Mouse (Mus musculus): ENCODE results near the gene Vkorc1. TPM values are rescaled to one million over a fixed set of nuclear protein-coding genes. Genes with fewer than 3 reads are reported as not detected.

Vkorc1 gene
- polyA plus RNA-seq, 1 experiment from 2014 or later = 513 TPM

GRCm38 (mm10) chr7:127887781-127888180, 7.6 kb downstream of the Vkorc1 start:
- H3K27me3 ChIP-seq (ENCODE audit: insufficient read depth, low read length) = no peaks in the 10 kb centered on the region
- peaks cover 53% of the 10 kb centered on the region for H3K36me3 ChIP-seq (replicated peaks; ENCODE audit: insufficient read depth, low read length)
- no peak overlapping the region for H3K4me2 ChIP-seq (ENCODE audit: low read depth, low read length)
- TF ChIP-seq EP300 (IDR thresholded peaks at IDR 0.05; ENCODE audit: low read depth) (no peak), CTCF (IDR thresholded peaks at IDR 0.05; ENCODE audit: low read depth) (no peak)
- H3K4me1 ChIP-seq (ENCODE audit: insufficient read depth) = peaks cover 5% of the 10 kb centered on the region; the same call in 1 of the 2 replicates
- H3K4me3 ChIP-seq (ENCODE audit: low read depth, low read length) = no peak overlapping the region
- DNase-seq = no peak
- no peak overlapping the region for H3K27ac ChIP-seq (ENCODE audit: low read depth)
- no peaks in the 10 kb centered on the region for H3K9me3 ChIP-seq (ENCODE audit: low read length)
- H3K9ac ChIP-seq (replicated peaks) = no peak overlapping the region
- no peak for ATAC-seq
- 78% methylated on average over 3 of the region's 3 CpGs for whole genome bisulfite sequencing (ENCODE audit: insufficient replicate concordance)

DNA sequence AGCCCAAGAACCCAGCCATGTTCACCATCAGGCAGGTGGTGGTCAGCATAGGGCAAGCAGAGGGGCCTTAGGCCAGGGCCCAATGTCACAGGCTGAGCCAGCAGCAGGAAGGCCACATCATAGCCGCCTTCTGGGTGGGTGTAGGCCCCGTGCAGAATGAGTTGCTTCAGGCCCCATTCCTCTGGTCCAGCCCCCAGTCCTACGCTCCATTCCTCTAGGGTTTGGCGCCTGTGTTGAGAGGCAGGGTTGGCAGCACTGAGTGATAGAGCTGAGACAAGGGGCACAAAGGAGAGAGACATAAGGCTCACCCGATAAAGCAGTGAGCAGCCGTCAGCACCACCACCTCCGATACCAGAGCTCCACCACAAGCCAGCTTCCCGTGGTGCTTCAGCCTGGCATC, 8.2 kb downstream of the Vkorc1 start:
- WGBS (ENCODE audit: insufficient replicate concordance) = 80% methylated on average over 8 of the region's 8 CpGs
- Histone ChIP-seq H3K4me1 (ENCODE audit: insufficient read depth) (peaks cover 5% of the 10 kb centered on the region; the same call in 1 of the 2 replicates), H3K9ac (replicated peaks) (no peak overlapping the region), H3K4me3 (ENCODE audit: low read depth, low read length) (no peak overlapping the region), H3K27me3 (ENCODE audit: insufficient read depth, low read length) (no peaks in the 10 kb centered on the region), H3K9me3 (ENCODE audit: low read length) (no peaks in the 10 kb centered on the region), H3K4me2 (ENCODE audit: low read depth, low read length) (no peak overlapping the region), H3K36me3 (replicated peaks; ENCODE audit: insufficient read depth, low read length) (peaks cover 55% of the 10 kb centered on the region), H3K27ac (ENCODE audit: low read depth) (no peak overlapping the region)
- ATAC-seq (no peak), DNase-seq (no peak)
- no peak for TF ChIP-seq EP300 (IDR thresholded peaks at IDR 0.05; ENCODE audit: low read depth)

GRCm38 (mm10) chr7:127886551-127886950, 8.9 kb downstream of the Vkorc1 start:
- DNase-seq (no peak), ATAC-seq (no peak)
- Histone ChIP-seq H3K4me2 (ENCODE audit: low read depth, low read length) (no peak overlapping the region), H3K9me3 (ENCODE audit: low read length) (no peaks in the 10 kb centered on the region), H3K4me1 (ENCODE audit: insufficient read depth) (peaks cover 5% of the 10 kb centered on the region; the same call in 1 of the 2 replicates), H3K36me3 (replicated peaks; ENCODE audit: insufficient read depth, low read length) (peaks cover 62% of the 10 kb centered on the region), H3K27me3 (ENCODE audit: insufficient read depth, low read length) (no peaks in the 10 kb centered on the region), H3K4me3 (ENCODE audit: low read depth, low read length) (no peak overlapping the region), H3K27ac (ENCODE audit: low read depth) (no peak overlapping the region), H3K9ac (replicated peaks) (no peak overlapping the region; the same call in 1 of the 2 replicates)
- TF ChIP-seq CTCF (IDR thresholded peaks at IDR 0.05; ENCODE audit: low read depth) (no peak), EP300 (IDR thresholded peaks at IDR 0.05; ENCODE audit: low read depth) (no peak)
- 84% methylated on average over 6 of the region's 6 CpGs for WGBS (ENCODE audit: insufficient replicate concordance)

- no peaks in the 10 kb centered on the region for H3K9me3 ChIP-seq (ENCODE audit: low read length)
- no peak overlapping the region for H3K4me2 ChIP-seq (ENCODE audit: low read depth, low read length)
- H3K9ac ChIP-seq (replicated peaks) = no peak overlapping the region
- no peak for DNase-seq
- H3K4me1 ChIP-seq (ENCODE audit: insufficient read depth) = peaks cover 5% of the 10 kb centered on the region; the same call in 1 of the 2 replicates
- no peak overlapping the region for H3K4me3 ChIP-seq (ENCODE audit: low read depth, low read length)
- no peak for ATAC-seq
- TF ChIP-seq EP300 (IDR thresholded peaks at IDR 0.05; ENCODE audit: low read depth) = no peak
- TF ChIP-seq CTCF (IDR thresholded peaks at IDR 0.05; ENCODE audit: low read depth) = no peak
- H3K36me3 ChIP-seq (replicated peaks; ENCODE audit: insufficient read depth, low read length) = peaks cover 68% of the 10 kb centered on the region
- no peak overlapping the region for H3K27ac ChIP-seq (ENCODE audit: low read depth)
- 50% methylated on average over 6 of the region's 6 CpGs for WGBS (ENCODE audit: insufficient replicate concordance)
- no peaks in the 10 kb centered on the region for H3K27me3 ChIP-seq (ENCODE audit: insufficient read depth, low read length)
Measured at GRCm38 (mm10) chr7:127885951-127886350, 9.5 kb downstream of the Vkorc1 start.

DNA sequence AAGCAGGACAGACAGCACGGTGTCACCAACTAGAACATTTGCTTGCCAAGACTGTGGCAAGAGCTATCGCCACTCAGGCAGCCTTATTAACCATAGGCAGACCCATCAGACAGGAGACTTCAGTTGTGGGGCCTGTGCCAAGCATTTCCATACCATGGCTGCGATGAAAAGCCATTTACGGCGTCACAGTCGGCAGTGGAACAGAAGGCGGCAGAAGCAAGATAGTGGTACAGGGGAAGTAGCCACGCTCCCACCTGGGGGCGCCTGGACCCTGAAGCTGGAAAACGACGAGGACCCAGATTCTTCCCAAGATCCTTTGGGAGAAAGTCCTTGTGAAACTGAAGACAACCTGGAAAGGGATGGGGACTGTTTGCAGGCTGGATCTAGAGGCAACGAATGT, 15.0 kb downstream of the Vkorc1 start:
- peaks cover 67% of the 10 kb centered on the region for H3K36me3 ChIP-seq (replicated peaks; ENCODE audit: insufficient read depth, low read length)
- no peak overlapping the region for H3K9ac ChIP-seq (replicated peaks)
- no peak overlapping the region for H3K4me3 ChIP-seq (ENCODE audit: low read depth, low read length)
- TF ChIP-seq EP300 (IDR thresholded peaks at IDR 0.05; ENCODE audit: low read depth) = no peak
- no peak for TF ChIP-seq CTCF (IDR thresholded peaks at IDR 0.05; ENCODE audit: low read depth)
- WGBS (ENCODE audit: insufficient replicate concordance) = 86% methylated on average over 12 of the region's 12 CpGs
- H3K4me2 ChIP-seq (ENCODE audit: low read depth, low read length) = no peak overlapping the region
- DNase-seq = no peak
- H3K4me1 ChIP-seq (ENCODE audit: insufficient read depth) = peaks cover 13% of the 10 kb centered on the region
- H3K27ac ChIP-seq (ENCODE audit: low read depth) = no peak overlapping the region
- no peaks in the 10 kb centered on the region for H3K27me3 ChIP-seq (ENCODE audit: insufficient read depth, low read length)
- no peak for ATAC-seq
- H3K9me3 ChIP-seq (ENCODE audit: low read length) = no peaks in the 10 kb centered on the region; the same call in 1 of the 2 replicates

DNA sequence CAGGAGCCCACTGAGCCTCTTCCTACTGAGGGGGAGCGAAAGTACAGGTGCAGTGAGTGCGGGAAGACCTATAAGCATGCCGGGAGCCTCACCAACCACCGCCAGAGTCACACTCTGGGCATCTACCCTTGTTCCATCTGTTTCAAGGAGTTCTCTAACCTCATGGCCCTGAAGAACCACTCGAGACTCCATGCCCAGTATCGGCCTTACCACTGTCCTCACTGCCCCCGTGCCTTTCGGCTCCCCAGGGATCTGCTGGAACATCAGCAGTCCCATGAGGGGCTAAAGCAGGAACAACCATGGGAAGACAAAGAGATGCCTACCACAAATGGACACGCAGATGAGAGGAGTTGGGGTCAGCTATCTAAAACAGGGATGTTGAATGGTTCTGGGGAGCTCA, 16.1 kb downstream of the Vkorc1 start:
- Histone ChIP-seq H3K9me3 (ENCODE audit: low read length) (no peaks in the 10 kb centered on the region; the same call in 1 of the 2 replicates), H3K27ac (ENCODE audit: low read depth) (no peak overlapping the region), H3K36me3 (replicated peaks; ENCODE audit: insufficient read depth, low read length) (peaks cover 59% of the 10 kb centered on the region), H3K27me3 (ENCODE audit: insufficient read depth, low read length) (no peaks in the 10 kb centered on the region), H3K9ac (replicated peaks) (no peak overlapping the region), H3K4me1 (ENCODE audit: insufficient read depth) (peaks cover 23% of the 10 kb centered on the region), H3K4me3 (ENCODE audit: low read depth, low read length) (no peak overlapping the region), H3K4me2 (ENCODE audit: low read depth, low read length) (no peak overlapping the region)
- DNase-seq = no peak
- TF ChIP-seq CTCF (IDR thresholded peaks at IDR 0.05; ENCODE audit: low read depth) = no peak
- no peak for TF ChIP-seq EP300 (IDR thresholded peaks at IDR 0.05; ENCODE audit: low read depth)
- no peak for ATAC-seq
- WGBS (ENCODE audit: insufficient replicate concordance) = 97% methylated on average over 9 of the region's 9 CpGs

Measured in liver, postnatal 0 days (tissue).